Mouse (Mus musculus) neural tube, embryonic 11.5 days (tissue): ENCODE results near the gene Smco2. TPM values are rescaled to one million over a fixed set of nuclear protein-coding genes. Genes with fewer than 3 reads are reported as not detected.

Experiments used
- ATAC-seq: fragments of 200-750 bp; cut with Nextera tagmentation; 2 replicates; pipeline ENCODE4 v1.8.0; 2017; ENCODE audit warnings: moderate number of reproducible peaks, mild to moderate bottlenecking, moderate TSS enrichment, moderate library complexity; ENCODE audit not compliant: insufficient read depth, low FRiP score, low TSS enrichment
- DNase-seq: peaks from one replicate; pipeline ENCODE4 v3.0.0-alpha.2; 2015; ENCODE audit warnings: low spot score
- H3K27ac ChIP-seq: fragments of 300-500 bp; sonication (generic); 2 replicates; pipeline ENCODE4 v1.5.1; 2014; ENCODE audit warnings: low read depth, mild to moderate bottlenecking, low read length
- H3K27me3 ChIP-seq: fragments of 300-500 bp; sonication (generic); 2 replicates; pipeline ENCODE4 v1.6.1; 2014; ENCODE audit warnings: mild to moderate bottlenecking, low read length, mixed read lengths; ENCODE audit not compliant: control insufficient read depth, insufficient read depth
- H3K36me3 ChIP-seq: fragments of 300-500 bp; sonication (generic); 2 replicates; pipeline ENCODE4 v1.6.1; 2014; ENCODE audit warnings: mild to moderate bottlenecking, low read length, moderate library complexity, mixed read lengths; ENCODE audit not compliant: control insufficient read depth, insufficient read depth
- H3K4me1 ChIP-seq: fragments of 300-500 bp; sonication (generic); 2 replicates; pipeline ENCODE4 v1.6.1; 2014; ENCODE audit warnings: low read length, mixed read lengths; ENCODE audit not compliant: control insufficient read depth, insufficient read depth
- H3K4me2 ChIP-seq: fragments of 300-500 bp; sonication (generic); 2 replicates; pipeline ENCODE4 v1.6.1; 2014; ENCODE audit warnings: low read depth, mild to moderate bottlenecking, moderate library complexity
- H3K4me3 ChIP-seq: fragments of 300-500 bp; sonication (generic); 2 replicates; pipeline ENCODE4 v1.5.1; 2014; ENCODE audit warnings: low read depth, low read length
- H3K9ac ChIP-seq: fragments of 300-500 bp; sonication (generic); 2 replicates; pipeline ENCODE4 v1.6.1; 2014; ENCODE audit warnings: mild to moderate bottlenecking, low read length
- H3K9me3 ChIP-seq: fragments of 300-500 bp; sonication (generic); 2 replicates; pipeline ENCODE4 v1.6.1; 2016; ENCODE audit warnings: low read length; ENCODE audit not compliant: control insufficient read depth
- WGBS: fragments of 180-500 bp; shearing (Covaris S2); extraction: QIAGEN DNeasy Blood & Tissue Kit; methylation state at CpG from one replicate; pipeline ENCODE4 v1.1.7; 2014; 5-methylcytosine and 5-hydroxymethylcytosine counted together
- polyA plus RNA-seq: library from polyadenylated mRNA; unstranded; fragments of >200 nt; fragmentation: Nextera tagmentation; extraction: Ambion mirVana; gene quantifications from 2 replicates; pipeline ENCODE4 v1.2.1, GENCODE M21; 2014

Gene Smco2
- polyA plus RNA-seq, 1 experiment from 2014 or later: not detected

DNA sequence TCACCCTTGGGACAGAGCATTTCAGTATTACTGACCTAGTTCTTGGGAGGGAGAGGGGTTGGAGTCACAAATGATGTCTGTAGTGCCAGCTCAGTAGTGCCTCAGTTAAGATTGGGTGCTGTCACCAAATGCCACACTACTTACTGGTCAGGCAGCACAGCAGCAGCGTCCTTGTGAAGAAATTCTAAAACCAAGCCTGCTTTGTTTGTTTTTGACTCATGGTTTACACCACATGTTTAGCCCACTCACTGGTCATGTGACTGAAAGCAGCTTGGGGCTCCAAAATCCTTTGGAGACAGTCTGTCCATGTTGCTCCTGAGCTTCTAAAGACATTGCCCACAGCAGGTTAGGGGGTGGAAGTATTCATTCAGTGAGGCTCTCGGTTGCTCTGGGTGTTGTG, 33.5 kb downstream of the Smco2 start:
- DNase-seq: no peak
- Histone ChIP-seq H3K4me2 (no peak overlapping the region), H3K9ac (no peak overlapping the region), H3K4me1 (no peaks in the 10 kb centered on the region), H3K9me3 (no peaks in the 10 kb centered on the region), H3K27me3 (no peaks in the 10 kb centered on the region), H3K36me3 (no peaks in the 10 kb centered on the region), H3K27ac (no peak overlapping the region), H3K4me3 (no peak overlapping the region)
- no peak for ATAC-seq
- 56% methylated on average over 2 of the region's 2 CpGs for WGBS

DNA sequence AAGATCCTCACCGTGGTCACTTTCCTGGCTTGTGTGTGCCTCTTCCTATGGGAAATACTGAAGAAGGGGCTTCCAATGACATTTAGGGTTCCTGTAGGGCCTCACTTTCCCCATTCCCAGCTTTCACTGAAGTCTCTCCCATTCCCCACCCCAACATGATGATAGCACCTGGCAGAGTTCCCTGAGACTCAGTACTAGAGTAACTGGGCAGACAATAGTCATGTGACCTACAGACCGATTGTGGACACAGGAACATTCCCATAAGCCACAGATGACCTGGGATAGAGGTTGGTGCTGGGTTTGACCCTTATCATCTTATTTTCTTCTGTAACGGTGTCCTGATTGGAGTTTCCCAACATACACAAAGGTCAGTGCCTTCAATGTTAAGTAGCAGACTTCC, 34.3 kb downstream of the Smco2 start:
- no peak for ATAC-seq
- no peak overlapping the region for H3K4me3 ChIP-seq
- H3K4me2 ChIP-seq: no peak overlapping the region
- WGBS: 89% methylated on average over 3 of the region's 3 CpGs
- no peaks in the 10 kb centered on the region for H3K36me3 ChIP-seq
- no peak overlapping the region for H3K9ac ChIP-seq
- no peaks in the 10 kb centered on the region for H3K9me3 ChIP-seq
- no peaks in the 10 kb centered on the region for H3K4me1 ChIP-seq
- H3K27ac ChIP-seq: no peak overlapping the region
- peaks cover 5% of the 10 kb centered on the region for H3K27me3 ChIP-seq
- no peak for DNase-seq

DNA sequence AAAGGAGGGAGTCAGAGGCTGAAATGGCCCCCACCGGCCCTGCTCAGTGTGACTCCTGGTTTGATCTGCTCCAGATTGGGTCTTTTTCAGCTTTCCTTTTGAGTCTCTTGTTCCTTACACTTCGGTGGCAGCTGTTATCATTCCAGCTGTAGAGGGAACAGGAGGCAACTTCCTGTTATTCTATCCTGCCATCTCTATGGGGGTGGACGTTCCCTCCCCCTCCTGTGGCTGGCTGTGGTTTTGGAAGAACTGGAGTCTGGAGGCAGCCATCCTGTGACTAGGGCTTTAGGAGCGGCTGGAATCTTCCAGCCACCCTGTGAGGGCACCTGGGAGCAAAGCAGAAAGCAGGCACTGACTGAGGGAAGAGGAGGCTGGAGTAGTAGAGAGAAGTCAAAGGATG, 34.9 kb downstream of the Smco2 start:
- H3K4me1 ChIP-seq: no peaks in the 10 kb centered on the region

DNA sequence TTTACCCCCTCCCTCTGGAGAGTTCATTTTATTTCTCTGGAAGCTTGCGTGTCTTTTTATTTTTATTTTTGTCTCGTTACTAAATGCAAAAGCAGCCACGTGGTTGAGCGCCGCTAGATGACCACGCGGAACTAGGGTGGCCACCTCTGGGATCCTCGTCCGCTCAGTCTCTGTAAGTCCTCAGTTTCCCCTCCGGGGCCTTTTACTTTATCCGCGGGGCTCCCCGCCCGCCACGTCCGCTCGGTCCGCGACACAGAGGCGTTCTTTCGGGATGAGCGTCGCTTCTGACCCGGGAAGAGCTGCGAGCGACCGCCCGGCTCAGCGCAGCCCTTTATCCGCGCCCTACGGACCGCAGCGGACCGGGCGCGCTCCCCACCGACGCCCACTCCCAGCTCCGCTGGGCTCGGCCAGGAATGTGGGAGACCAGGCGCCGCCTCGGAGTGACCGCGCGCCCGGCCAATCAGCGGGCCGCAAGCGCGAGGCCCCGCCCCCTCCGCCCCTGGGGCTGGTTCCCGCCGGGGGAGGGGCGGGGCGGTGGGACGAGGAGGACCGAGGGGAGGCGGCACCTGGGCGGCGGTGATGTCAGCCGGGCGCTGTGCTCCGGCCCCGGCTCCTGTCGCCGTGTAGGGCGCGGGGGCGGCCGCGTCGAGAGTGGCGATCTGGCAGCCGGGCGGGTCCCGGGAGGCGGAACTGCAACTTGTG, 38.2 kb downstream of the Smco2 start, which contains the start of gene Ppfibp1:
Gene Ppfibp1 (plus strand): TSS at position 530 of the 702 bp plus-strand sequence.
- no peak within 1 kb of the TSS for H3K27ac ChIP-seq
- WGBS: under 1% methylated on average over 61 of the region's 80 CpGs
- peak within 1 kb of the TSS; percentile 65 for H3K4me3 ChIP-seq
- peak within 1 kb of the TSS; percentile 83 for H3K4me2 ChIP-seq
- H3K9ac ChIP-seq: peak within 1 kb of the TSS; percentile 71
- H3K36me3 ChIP-seq: no peaks in the 10 kb centered on the region
- DNase-seq (peak; percentile 95), ATAC-seq (peak; percentile 97)
- H3K9me3 ChIP-seq: no peaks in the 10 kb centered on the region
- H3K4me1 ChIP-seq: peaks cover 3% of the 10 kb centered on the region; the same call in 1 of the 2 replicates
- H3K27me3 ChIP-seq: peaks cover 7% of the 10 kb centered on the region

More for the DNA sequence above, 34.9 kb downstream of the Smco2 start:
- ATAC-seq (no peak), DNase-seq (no peak)
- Histone ChIP-seq H3K36me3 (no peaks in the 10 kb centered on the region), H3K9ac (no peak overlapping the region), H3K9me3 (no peaks in the 10 kb centered on the region), H3K4me3 (no peak overlapping the region), H3K4me2 (no peak overlapping the region), H3K27me3 (peaks cover 5% of the 10 kb centered on the region), H3K27ac (no peak overlapping the region)
- WGBS: 32% methylated on average over 4 of the region's 4 CpGs

DNA sequence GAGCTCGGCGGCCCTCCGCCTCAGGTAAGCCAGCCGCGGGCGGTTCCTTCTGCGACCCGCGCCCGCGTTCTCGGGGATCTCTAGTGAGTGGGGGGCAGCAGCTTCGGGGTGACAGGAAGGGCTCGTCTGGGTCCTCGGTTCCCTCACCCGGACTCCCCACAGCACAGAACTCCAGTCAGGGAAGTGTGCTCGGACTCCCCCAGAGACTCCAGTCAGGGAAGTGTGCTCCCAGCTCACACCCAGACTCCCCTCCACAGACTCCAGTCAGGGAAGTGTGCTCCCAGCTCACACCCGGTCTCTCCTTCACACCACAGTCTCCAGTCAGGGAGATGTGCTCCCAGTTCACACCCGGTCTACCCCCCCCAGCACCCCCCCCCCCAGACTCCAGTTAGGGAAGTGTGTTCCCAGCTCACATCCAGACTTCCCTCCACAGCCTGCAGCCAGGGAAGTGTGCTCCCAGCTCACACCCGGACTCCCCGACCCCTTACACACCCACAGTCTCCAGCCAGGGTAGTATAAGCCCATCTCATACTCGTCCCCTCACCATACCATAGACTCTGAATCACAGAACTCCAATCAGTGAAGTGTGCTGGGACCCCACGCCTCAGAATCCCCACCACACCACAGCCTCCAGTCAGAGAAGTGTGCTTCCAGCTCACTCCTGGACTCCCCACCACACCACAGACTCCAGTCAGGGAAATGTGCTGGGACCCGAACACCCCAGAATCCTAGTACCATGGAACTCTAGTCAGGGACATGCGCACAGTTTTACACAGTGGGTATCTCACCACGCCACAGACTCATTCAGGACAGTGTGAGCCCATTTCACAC, 39.0 kb downstream of the Smco2 start:
- H3K36me3 ChIP-seq: no peaks in the 10 kb centered on the region
- peak overlapping the region; percentile 71 for H3K9ac ChIP-seq
- peaks cover 3% of the 10 kb centered on the region; the same call in 1 of the 2 replicates for H3K4me1 ChIP-seq
- ATAC-seq: peak; percentile 46
- no peaks in the 10 kb centered on the region for H3K9me3 ChIP-seq
- no peak overlapping the region for H3K27ac ChIP-seq
- DNase-seq: no peak
- 9% methylated on average over 22 of the region's 26 CpGs for WGBS
- peak overlapping the region; percentile 83 for H3K4me2 ChIP-seq
- H3K4me3 ChIP-seq: peak overlapping the region; percentile 65
- H3K27me3 ChIP-seq: peaks cover 8% of the 10 kb centered on the region

DNA sequence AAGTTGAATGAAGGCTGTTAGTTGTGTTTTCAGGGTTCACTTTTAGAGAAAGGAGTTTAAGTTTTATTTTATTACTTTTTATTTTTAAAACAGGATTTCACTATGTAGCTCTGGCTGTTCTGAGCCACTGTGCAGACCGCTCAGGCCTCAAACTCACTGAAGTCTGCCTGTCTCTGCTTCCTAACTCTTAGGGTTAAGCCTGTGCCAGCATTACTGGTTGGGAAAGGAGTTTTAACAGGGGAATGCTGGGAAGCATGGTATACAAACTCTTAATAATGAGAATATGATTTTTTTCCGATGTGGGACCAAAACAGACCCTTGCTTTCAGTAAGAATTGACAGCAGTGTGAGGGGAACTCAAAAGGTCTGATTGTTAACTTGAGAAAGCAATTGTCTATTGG, 40.3 kb downstream of the Smco2 start:
- DNase-seq: no peak
- H3K4me3 ChIP-seq: no peak overlapping the region
- H3K9me3 ChIP-seq: no peaks in the 10 kb centered on the region
- no peak overlapping the region for H3K27ac ChIP-seq
- no peak overlapping the region for H3K9ac ChIP-seq
- H3K4me2 ChIP-seq: no peak overlapping the region; the same call in 1 of the 2 replicates
- H3K4me1 ChIP-seq: peaks cover 3% of the 10 kb centered on the region; the same call in 1 of the 2 replicates
- H3K36me3 ChIP-seq: no peaks in the 10 kb centered on the region
- no peak for ATAC-seq
- H3K27me3 ChIP-seq: peaks cover 16% of the 10 kb centered on the region
- 66% methylated on average over 2 of the region's 2 CpGs for WGBS

DNA sequence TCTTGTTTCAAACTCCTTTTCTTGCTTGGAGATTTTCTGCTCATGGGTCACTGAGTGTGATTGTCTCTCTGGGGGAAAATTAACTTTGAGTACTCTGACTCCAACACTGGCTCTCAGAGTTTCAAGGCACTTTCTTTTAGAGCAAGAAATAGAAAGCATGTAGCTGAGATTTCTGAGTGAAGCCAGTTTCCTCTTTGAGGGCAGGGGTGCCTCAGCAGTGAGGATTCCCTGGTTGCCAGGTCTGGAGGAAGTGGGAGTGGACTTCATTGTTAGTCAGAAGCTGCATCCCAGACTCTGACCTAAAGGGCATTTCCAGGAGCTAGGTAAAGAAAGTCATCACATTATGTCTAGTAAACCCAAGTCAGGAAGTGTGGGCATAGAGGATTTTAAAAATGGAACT, 40.7 kb downstream of the Smco2 start:
- H3K4me2 ChIP-seq: peak overlapping the region; percentile 17; the same call in 1 of the 2 replicates
- no peak overlapping the region for H3K9ac ChIP-seq

DNA sequence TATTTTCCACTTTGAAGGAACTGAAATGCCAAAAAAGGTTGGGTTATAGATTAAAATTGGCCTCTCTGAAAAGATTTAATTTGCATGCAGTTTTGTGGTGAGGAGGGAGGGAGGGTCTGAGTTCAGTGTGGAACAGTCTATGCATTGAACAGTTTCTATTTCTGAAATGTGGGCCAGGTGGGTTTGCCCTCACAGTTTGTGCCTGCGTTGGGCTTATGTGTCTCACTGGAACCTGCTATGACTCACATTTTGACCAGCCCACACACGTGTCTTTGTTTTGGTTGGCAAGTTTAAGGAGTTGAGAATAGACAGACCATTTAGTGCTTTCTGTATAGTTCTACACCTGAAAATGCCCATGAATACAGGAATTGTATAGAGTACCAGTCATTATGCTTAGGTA, 44.0 kb downstream of the Smco2 start:
- Histone ChIP-seq H3K4me3 (no peak overlapping the region), H3K27ac (no peak overlapping the region), H3K9ac (no peak overlapping the region), H3K9me3 (no peaks in the 10 kb centered on the region), H3K4me1 (peaks cover 3% of the 10 kb centered on the region; the same call in 1 of the 2 replicates), H3K4me2 (no peak overlapping the region), H3K27me3 (peaks cover 14% of the 10 kb centered on the region), H3K36me3 (no peaks in the 10 kb centered on the region)
- 72% methylated on average over 2 of the region's 2 CpGs for WGBS
- no peak for DNase-seq
- no peak for ATAC-seq

More for the DNA sequence above, 40.7 kb downstream of the Smco2 start:
- ATAC-seq (no peak), DNase-seq (no peak)
- Histone ChIP-seq H3K27ac (no peak overlapping the region), H3K4me3 (no peak overlapping the region), H3K4me1 (peaks cover 3% of the 10 kb centered on the region; the same call in 1 of the 2 replicates), H3K27me3 (peaks cover 16% of the 10 kb centered on the region), H3K36me3 (no peaks in the 10 kb centered on the region), H3K9me3 (no peaks in the 10 kb centered on the region)
